Mouse (Mus musculus) natural killer cell, adult 2 months (primary cell): ENCODE results near the gene Zfp651.

Experiments
- DNase-seq, 2 experiments: peaks; one replicate each; pipeline ENCODE4 v3.0.0; 2022; ENCODE audit warnings: low spot score in 2 of 2

The Zfp651 gene

GRCm38 (mm10) chr9:121759091-121760081 lies at the start of gene Zfp651:
Gene Zfp651, plus strand, starts transcription at chr9:121759330.
- no peak for DNase-seq

- DNase-seq = peak; percentile 94 to 95
These were observed 49.1 kb upstream of the Zfp651 start, which contains the start of gene Ss18l2 for GRCm38 (mm10) chr9:121709898-121710583. Gene Ss18l2, plus strand, starts transcription at chr9:121710329.

- peak; percentile 43 to 58 for DNase-seq
These were observed 48.5 kb upstream of the Zfp651 start for GRCm38 (mm10) chr9:121710584-121710975.

GRCm38 (mm10) chr9:121717048-121717447 lies 42.1 kb upstream of the Zfp651 start:
- no peak for DNase-seq

GRCm38 (mm10) chr9:121718070-121718705 lies 40.9 kb upstream of the Zfp651 start:
- peak; percentile 37 to 41 for DNase-seq

GRCm38 (mm10) chr9:121718792-121719318 lies 40.3 kb upstream of the Zfp651 start, which contains the start of gene Nktr:
Gene Nktr, plus strand, starts transcription at chr9:121719169.
- peak; percentile 96 to 97 for DNase-seq

GRCm38 (mm10) chr9:121719347-121720331 lies 39.5 kb upstream of the Zfp651 start:
- DNase-seq = peak; percentile 37 to 45

- no peak for DNase-seq
These were observed 18.6 kb upstream of the Zfp651 start for GRCm38 (mm10) chr9:121740490-121740889.

- DNase-seq = no peak
These were observed 18.0 kb upstream of the Zfp651 start for GRCm38 (mm10) chr9:121741168-121741567.

- DNase-seq = no peak
These were observed 15.1 kb upstream of the Zfp651 start for GRCm38 (mm10) chr9:121744051-121744450.

GRCm38 (mm10) chr9:121752774-121753173 lies 6.4 kb upstream of the Zfp651 start:
- no peak for DNase-seq

GRCm38 (mm10) chr9:121754624-121755023 lies 4.5 kb upstream of the Zfp651 start:
- DNase-seq = no peak

- DNase-seq = no peak
These were observed 2.3 kb upstream of the Zfp651 start for GRCm38 (mm10) chr9:121756785-121757184.

- DNase-seq = peak in 1 of 2 experiments; percentile 16
These were observed 1.7 kb upstream of the Zfp651 start for GRCm38 (mm10) chr9:121757432-121757831.

- DNase-seq = no peak
These were observed 1.0 kb upstream of the Zfp651 start for GRCm38 (mm10) chr9:121757835-121758814.

- peak in 1 of 2 experiments; percentile 17 for DNase-seq
These were observed 1.4 kb downstream of the Zfp651 start for GRCm38 (mm10) chr9:121760271-121761090.

- no peak for DNase-seq
These were observed 2.0 kb downstream of the Zfp651 start for GRCm38 (mm10) chr9:121761091-121761665.

- DNase-seq = no peak
These were observed 2.7 kb downstream of the Zfp651 start for GRCm38 (mm10) chr9:121761787-121762186.
